In genomic region chr2:85037047-85038026, GRCm38 (mm10) we compare ENCODE assay signal across 8 mouse cellular contexts. TPM values are rescaled to one million over a fixed set of nuclear protein-coding genes. Genes with fewer than 3 reads are reported as not detected.
DNase-seq lines count a peak whose midpoint lies in the region; ATAC-seq and TF ChIP-seq lines count a peak whose summit lies in the region.

TSS of gene Ssrp1 (plus strand) at chr2:85037234.
TSS of gene P2rx3 (minus strand) at chr2:85037462.

- H3K27ac ChIP-seq in intestine, postnatal 0 days (ENCODE audit: low read depth, low read length), result peak within 1 kb of the TSS; percentile 84
- H3K27ac ChIP-seq in limb, embryonic 11.5 days (replicated peaks; ENCODE audit: low read depth, low read length), result peak within 1 kb of the TSS; percentile 80
- H3K27ac ChIP-seq in midbrain, embryonic 13.5 days, result peak within 1 kb of the TSS; percentile 79
- H3K27ac ChIP-seq in small intestine, adult 2 months (ENCODE audit: insufficient read depth, low read depth, low read length), result peak within 1 kb of the TSS; percentile 63

- H3K9me3 ChIP-seq in intestine, postnatal 0 days (ENCODE audit: control insufficient read depth), result no peaks in the 10 kb centered on the region
- no peaks in the 10 kb centered on the region for H3K9me3 ChIP-seq in limb, embryonic 11.5 days (ENCODE audit: control insufficient read depth, low read length)
- no peaks in the 10 kb centered on the region for H3K9me3 ChIP-seq in midbrain, embryonic 13.5 days

- peak within 1 kb of the TSS; percentile 84 for H3K4me2 ChIP-seq in intestine, postnatal 0 days (replicated peaks; ENCODE audit: low read depth)
- H3K4me2 ChIP-seq in limb, embryonic 11.5 days (ENCODE audit: low read depth, severe bottlenecking), result peak within 1 kb of the TSS; percentile 73
- H3K4me2 ChIP-seq in midbrain, embryonic 13.5 days (replicated peaks), result peak within 1 kb of the TSS; percentile 66

- TF ChIP-seq POLR2A in small intestine, adult 2 months (IDR thresholded peaks at IDR 0.05; ENCODE audit: low read depth, low read length), result peak; percentile 30; the same call in 1 of the 2 replicates

- peaks cover 6% of the 10 kb centered on the region; the same call in 1 of the 2 replicates for H3K4me1 ChIP-seq in intestine, postnatal 0 days (replicated peaks; ENCODE audit: control insufficient read depth, insufficient read depth, low read length)
- H3K4me1 ChIP-seq in limb, embryonic 11.5 days (ENCODE audit: control insufficient read depth, insufficient read depth, low read length), result peaks cover 2% of the 10 kb centered on the region; the same call in 1 of the 2 replicates
- H3K4me1 ChIP-seq in midbrain, embryonic 13.5 days (replicated peaks), result peaks cover 30% of the 10 kb centered on the region
- H3K4me1 ChIP-seq in small intestine, adult 2 months (ENCODE audit: control insufficient read depth, insufficient read depth, insufficient read length, low read length), result peaks cover 8% of the 10 kb centered on the region; the same call in 1 of the 2 replicates

- peak; percentile 94 for DNase-seq in layer of hippocampus, adult 11-12 months (ENCODE audit: low spot score)
- no peak for DNase-seq in layer of hippocampus, adult 9-10 months (ENCODE audit: low spot score)
- peak; percentile 95 for DNase-seq in embryo, embryonic 9.5 days (ENCODE audit: extremely low spot score)
- peak; percentile 76 to 88 for DNase-seq in gastrocnemius, postnatal 4 days (ENCODE audit: low spot score in 2 of 2)
- peak; percentile 95 for DNase-seq in limb, embryonic 11.5 days (ENCODE audit: low spot score)

- no peaks in the 10 kb centered on the region for H3K27me3 ChIP-seq in intestine, postnatal 0 days (replicated peaks; ENCODE audit: control insufficient read depth, insufficient read depth, low read length)
- H3K27me3 ChIP-seq in limb, embryonic 11.5 days (ENCODE audit: control insufficient read depth, insufficient read depth, low read length), result no peaks in the 10 kb centered on the region
- H3K27me3 ChIP-seq in midbrain, embryonic 13.5 days, result no peaks in the 10 kb centered on the region
- H3K27me3 ChIP-seq in small intestine, adult 2 months (ENCODE audit: control insufficient read depth, insufficient read depth, low read length), result no peaks in the 10 kb centered on the region

- peak within 1 kb of the TSS; percentile 87 for H3K4me3 ChIP-seq in intestine, postnatal 0 days (ENCODE audit: low read depth, low read length)
- peak within 1 kb of the TSS; percentile 67 for H3K4me3 ChIP-seq in limb, embryonic 11.5 days (ENCODE audit: low read depth, low read length)
- peak within 1 kb of the TSS; percentile 89 for H3K4me3 ChIP-seq in midbrain, embryonic 13.5 days (replicated peaks)
- H3K4me3 ChIP-seq in small intestine, adult 2 months (ENCODE audit: low read depth, low read length), result peak within 1 kb of the TSS; percentile 89

- WGBS in intestine, postnatal 0 days, result 2% methylated on average over 65 of the region's 66 CpGs
- under 1% methylated on average over 66 of the region's 66 CpGs for WGBS in limb, embryonic 11.5 days
- WGBS in midbrain, embryonic 13.5 days, result 1% methylated on average over 66 of the region's 66 CpGs
- under 1% methylated on average over 66 of the region's 66 CpGs for WGBS in small intestine, adult 2 months

- peak; percentile 91 for ATAC-seq in intestine, postnatal 0 days
- ATAC-seq in limb, embryonic 11.5 days (ENCODE audit: insufficient number of reproducible peaks, low FRiP score, low TSS enrichment, low read depth), result peak; percentile 93
- peak; percentile 96 for ATAC-seq in midbrain, embryonic 13.5 days

- peak; percentile 37 for TF ChIP-seq CTCF in intestine, postnatal 0 days (IDR thresholded peaks at IDR 0.05; ENCODE audit: low read depth)
- peak; percentile 5; the same call in 1 of the 2 replicates for TF ChIP-seq CTCF in small intestine, adult 2 months (IDR thresholded peaks at IDR 0.05; ENCODE audit: extremely low read depth, insufficient read length, insufficient replicate concordance, low read depth, low read length)

- peak within 1 kb of the TSS; percentile 90 for H3K9ac ChIP-seq in intestine, postnatal 0 days (ENCODE audit: low read depth, low read length)
- peak within 1 kb of the TSS; percentile 91 for H3K9ac ChIP-seq in limb, embryonic 11.5 days (ENCODE audit: low read length)
- peak within 1 kb of the TSS; percentile 90 for H3K9ac ChIP-seq in midbrain, embryonic 13.5 days (replicated peaks)

- H3K36me3 ChIP-seq in intestine, postnatal 0 days (ENCODE audit: control insufficient read depth, insufficient read depth), result peaks cover 28% of the 10 kb centered on the region
- H3K36me3 ChIP-seq in limb, embryonic 11.5 days (ENCODE audit: control insufficient read depth, insufficient read depth, low read length), result peaks cover 21% of the 10 kb centered on the region
- peaks cover 32% of the 10 kb centered on the region for H3K36me3 ChIP-seq in midbrain, embryonic 13.5 days
- peaks cover 28% of the 10 kb centered on the region for H3K36me3 ChIP-seq in small intestine, adult 2 months (ENCODE audit: control insufficient read depth, insufficient read depth, low read length)

RNA-seq across cellular contexts. Expression of gene Ssrp1, which starts in this region (rescaled TPM):
- 100 to 1,000 TPM in 1 of 2 experiments, 10 to 100 TPM in 1; 98.2 to 105 TPM for total RNA-seq in gastrocnemius, postnatal 4 days (2021)
- 71.9 and 73.0 TPM in 2 replicates for polyA plus RNA-seq in intestine, postnatal 0 days (2015; fragmentation: Nextera tagmentation; extraction: Ambion mirVana)
- 409 and 418 TPM in 2 replicates for polyA plus RNA-seq in limb, embryonic 11.5 days (2014; fragmentation: Nextera tagmentation; extraction: Ambion mirVana)
- polyA plus RNA-seq in midbrain, embryonic 13.5 days (2015; fragmentation: Nextera tagmentation; extraction: Ambion mirVana), result 221 and 223 TPM in 2 replicates
- polyA plus RNA-seq in small intestine, adult 2 months (2012; rRNA removed), result 27.0 and 47.2 TPM in 2 replicates

RNA-seq across cellular contexts. Expression of gene P2rx3, which starts in this region (rescaled TPM):
- total RNA-seq in gastrocnemius, postnatal 4 days (2021), result under 1 TPM; 0.60 to 0.91 TPM
- polyA plus RNA-seq in intestine, postnatal 0 days (2015; fragmentation: Nextera tagmentation; extraction: Ambion mirVana), result 0.18 and 0.26 TPM in 2 replicates
- polyA plus RNA-seq in limb, embryonic 11.5 days (2014; fragmentation: Nextera tagmentation; extraction: Ambion mirVana), result 0.76 and 1.4 TPM in 2 replicates
- 2.5 and 3.0 TPM in 2 replicates for polyA plus RNA-seq in midbrain, embryonic 13.5 days (2015; fragmentation: Nextera tagmentation; extraction: Ambion mirVana)
- polyA plus RNA-seq in small intestine, adult 2 months (2012; rRNA removed), result 0.16 and 0.17 TPM in 2 replicates
